Mouse (Mus musculus) spleen, postnatal 10 days (tissue): ENCODE results near the gene Cck.
A peak's percentile ranks its signal among the peaks of the same experiment; 100 is the strongest.

Source experiments
- DNase-seq, 2 experiments: peaks; one replicate each; pipeline ENCODE4 v3.0.0; 2021 to 2022; ENCODE audit warnings: low spot score in 2 of 2

Cck gene

DNA sequence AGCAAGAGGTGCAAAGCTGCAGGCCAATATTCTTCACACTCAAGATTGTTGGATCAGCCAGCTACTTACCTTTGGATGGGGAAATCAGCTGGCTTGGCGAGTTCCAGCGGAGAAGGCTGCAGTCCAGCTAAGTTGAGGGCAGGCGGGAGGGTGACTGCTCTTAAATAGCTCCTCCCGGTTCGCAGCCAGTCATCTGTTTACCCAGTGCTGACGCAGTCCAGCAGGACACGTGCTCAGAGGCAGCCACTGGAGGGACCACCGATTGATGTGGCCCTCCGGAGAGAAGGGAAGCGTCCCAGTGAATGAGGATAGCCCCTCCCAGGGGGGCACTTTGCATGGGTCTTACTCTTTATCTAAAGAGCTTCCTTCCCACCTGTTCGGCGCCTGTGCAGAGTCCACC, at the start of gene Cck:
Gene Cck (minus strand): TSS at position 166 of the 400 bp plus-strand sequence.
- no peak for DNase-seq

DNA sequence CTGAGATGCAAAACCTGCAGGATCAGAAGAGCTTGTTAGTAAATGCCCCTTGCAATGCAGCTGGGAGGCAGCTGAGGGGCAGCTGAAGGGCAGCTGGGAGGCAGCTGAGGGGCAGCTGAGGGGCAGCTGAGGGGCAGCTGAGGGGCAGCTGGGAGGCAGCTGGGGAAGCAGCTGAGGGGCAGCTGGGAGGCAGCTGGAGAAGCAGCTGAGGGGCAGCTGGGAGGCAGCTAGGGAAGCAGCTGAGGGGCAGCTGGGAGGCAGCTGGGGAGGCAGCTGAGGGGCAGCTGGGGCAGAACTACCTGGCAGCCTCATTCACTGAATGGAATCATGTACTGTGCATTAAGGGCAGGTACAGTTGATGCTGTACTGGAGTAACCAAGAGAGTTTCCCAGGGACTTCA, 46.0 kb upstream of the Cck start:
- no peak for DNase-seq

GRCm38 (mm10) chr9:121532626-121533025, 37.1 kb upstream of the Cck start:
- DNase-seq = no peak

DNA sequence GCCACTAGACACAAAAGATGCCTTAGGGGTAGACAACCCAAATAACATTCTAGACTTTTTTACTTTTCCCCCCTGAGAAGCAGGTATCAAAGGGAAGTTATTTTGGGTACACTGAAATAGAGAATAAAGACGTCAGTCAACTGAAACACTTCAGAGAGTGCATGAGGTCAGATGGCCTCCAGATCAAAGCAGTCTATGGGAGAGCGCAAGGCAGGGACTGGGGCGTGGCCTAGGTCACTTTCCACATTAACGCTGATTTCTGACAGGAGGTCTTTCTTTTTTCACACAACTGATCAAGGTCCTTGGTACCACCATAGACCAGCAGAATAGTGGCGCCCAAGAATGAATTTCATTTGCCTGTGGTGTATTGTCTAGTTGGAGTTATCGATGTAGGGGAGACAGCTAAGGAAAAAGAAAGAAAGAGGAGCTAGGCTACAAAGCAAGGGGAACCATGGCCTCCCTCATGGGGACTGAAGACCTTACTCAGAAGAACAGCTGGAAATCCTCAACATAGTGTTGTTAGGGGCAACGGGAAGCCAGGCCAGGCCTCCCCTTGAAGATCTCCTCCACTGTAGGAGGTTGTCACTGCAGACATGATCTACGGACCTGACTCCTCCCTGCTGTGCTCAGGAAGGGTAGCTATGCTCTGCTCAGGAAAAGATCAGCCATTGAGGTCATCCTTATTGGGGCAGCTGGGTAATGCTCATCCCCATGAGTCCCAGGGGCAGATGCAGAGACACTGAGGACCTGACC, 33.3 kb upstream of the Cck start:
- no peak for DNase-seq

GRCm38 (mm10) chr9:121526171-121526570, 30.7 kb upstream of the Cck start:
- no peak for DNase-seq

DNA sequence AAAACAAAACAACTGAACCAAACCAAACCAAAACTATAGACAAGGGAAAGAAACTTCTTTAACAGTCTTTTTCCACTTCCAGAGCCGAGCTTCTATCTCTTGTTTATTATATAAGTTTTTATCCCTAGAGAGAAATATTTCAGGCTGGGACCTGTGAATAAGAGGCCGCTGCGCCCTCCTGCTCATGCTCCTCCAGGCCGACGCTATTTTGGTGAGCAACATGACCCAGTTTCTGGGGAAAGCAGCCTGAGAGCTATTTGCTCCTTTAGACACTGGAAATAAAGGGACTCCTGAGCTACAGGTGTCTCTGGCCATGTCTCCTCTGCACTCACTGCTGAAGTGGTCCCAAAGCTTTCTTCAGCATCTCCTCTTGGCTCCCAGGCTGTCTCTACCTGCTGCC, 24.6 kb upstream of the Cck start:
- no peak for DNase-seq

DNA sequence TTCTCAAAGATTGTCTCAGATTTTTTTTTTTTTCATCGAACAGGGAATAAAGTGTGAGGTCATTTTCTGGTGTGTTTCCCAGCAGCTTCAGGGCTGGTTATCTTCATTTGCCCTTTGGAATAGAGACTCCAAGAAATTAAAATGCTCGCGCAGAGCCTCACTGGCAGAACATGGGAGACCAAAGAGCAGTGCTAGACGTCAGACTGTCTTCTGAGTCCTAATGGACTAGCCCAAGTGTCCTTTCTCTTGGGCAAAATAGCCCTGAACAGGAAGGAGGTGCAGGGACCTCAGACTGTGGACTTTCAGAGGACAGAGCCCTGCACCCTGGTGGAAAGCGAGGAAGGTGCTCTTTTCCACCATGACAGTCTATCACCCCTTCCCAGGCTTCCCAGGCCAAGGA, 19.0 kb upstream of the Cck start:
- no peak for DNase-seq

GRCm38 (mm10) chr9:121511911-121512310, 16.4 kb upstream of the Cck start:
- no peak for DNase-seq

- no peak for DNase-seq
Measured at GRCm38 (mm10) chr9:121506478-121507180, 11.1 kb upstream of the Cck start.

- DNase-seq = no peak
Measured at GRCm38 (mm10) chr9:121505346-121505745, 9.9 kb upstream of the Cck start.

GRCm38 (mm10) chr9:121496102-121496501, 608 bp upstream of the Cck start:
- DNase-seq = no peak

GRCm38 (mm10) chr9:121494006-121494767, 1.3 kb downstream of the Cck start:
- no peak for DNase-seq

- DNase-seq = no peak
Measured at GRCm38 (mm10) chr9:121491592-121492240, 3.8 kb downstream of the Cck start.

- DNase-seq = no peak
Measured at GRCm38 (mm10) chr9:121487216-121487615, 8.3 kb downstream of the Cck start.

DNA sequence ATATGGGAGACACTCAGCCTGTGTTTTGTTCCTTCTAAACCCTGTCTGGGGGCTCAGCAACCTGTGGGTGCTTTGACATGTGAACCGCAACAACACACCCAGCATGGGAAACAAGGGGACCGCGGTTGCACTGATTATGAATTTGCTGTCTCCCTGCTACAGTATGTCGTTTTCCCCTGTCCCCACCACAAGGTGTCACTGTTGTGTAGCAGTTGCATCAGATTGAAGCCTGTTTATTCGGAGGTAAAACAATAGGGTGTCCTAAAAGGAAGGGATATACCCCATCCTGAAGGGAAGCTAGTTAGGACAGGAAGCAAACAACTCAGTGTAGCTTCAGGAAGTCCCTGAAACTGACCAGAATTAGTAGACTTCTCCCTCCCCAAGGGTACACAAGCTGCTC, 16.0 kb downstream of the Cck start:
- DNase-seq = peak in 1 of 2 experiments; percentile 62

GRCm38 (mm10) chr9:121477305-121477911, 18.1 kb downstream of the Cck start:
- DNase-seq = peak; percentile 53 to 82

DNA sequence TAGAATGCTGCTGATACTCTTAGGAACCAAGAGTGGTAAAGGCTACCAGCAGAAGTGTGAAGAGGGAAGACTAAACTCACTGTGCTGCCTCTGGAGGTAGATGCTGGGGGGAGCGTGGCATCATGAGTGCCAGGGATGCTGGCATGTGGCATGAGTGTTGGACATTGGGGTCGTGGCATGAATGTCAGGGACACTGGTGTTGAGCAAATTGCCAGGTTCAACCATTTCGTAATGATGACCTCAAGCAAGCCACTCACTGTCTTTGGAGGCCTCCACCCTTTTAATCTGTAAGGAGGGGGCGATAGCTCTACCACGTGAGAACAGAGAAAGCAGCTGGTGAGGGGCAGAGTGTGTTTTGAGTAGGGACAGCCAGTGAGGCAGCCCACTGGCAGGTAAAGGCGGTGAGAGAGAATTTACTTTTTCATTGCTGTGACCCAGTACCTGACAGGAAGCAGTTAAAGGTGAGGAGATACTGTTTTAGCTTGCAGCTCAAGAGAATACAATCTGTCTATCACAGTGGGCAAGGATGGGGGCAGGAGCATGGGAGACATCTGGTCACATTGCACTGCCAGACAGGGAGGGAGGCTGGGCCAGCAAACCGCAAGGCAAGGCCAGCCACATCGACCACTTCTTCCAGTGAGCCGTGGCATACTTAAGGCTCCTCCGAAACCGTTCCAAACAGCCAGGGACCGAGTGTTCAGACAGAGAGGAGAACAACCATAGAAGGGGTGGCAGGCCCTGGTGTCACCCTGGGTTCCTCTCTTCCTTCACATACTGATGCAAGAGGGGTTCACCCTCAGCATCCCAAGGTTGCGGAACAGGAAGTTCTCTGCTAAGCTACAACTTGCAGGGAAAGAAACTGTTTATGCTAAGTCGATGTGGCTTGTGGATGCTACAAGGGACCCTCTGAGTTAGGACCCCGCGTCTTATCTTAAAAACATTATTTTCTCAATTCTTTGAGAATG, 19.7 kb downstream of the Cck start:
- no peak for DNase-seq

- no peak for DNase-seq
Measured at GRCm38 (mm10) chr9:121474771-121475170, 20.7 kb downstream of the Cck start.

DNA sequence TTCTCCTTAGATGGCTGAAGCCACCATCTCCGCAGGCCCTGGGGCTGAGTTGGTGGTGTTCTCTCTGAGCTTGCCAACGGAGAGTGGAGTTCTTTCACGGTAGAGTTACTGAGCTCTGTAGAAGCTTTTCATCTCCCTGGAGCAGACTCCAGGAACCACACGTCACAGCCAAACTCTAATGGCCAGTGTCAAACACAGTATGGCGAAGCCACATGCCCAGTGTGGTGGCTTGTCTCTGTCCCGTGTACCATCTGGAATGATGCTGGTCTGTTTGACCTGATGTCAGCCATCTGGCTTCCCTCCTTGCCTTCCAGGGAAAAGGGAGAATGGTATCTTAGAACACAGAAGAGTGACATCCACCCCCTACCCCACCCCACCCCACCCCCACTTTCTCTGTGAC, 25.8 kb downstream of the Cck start:
- no peak for DNase-seq

GRCm38 (mm10) chr9:121467460-121467859, 28.0 kb downstream of the Cck start:
- no peak for DNase-seq
